Mouse (Mus musculus) midbrain, postnatal 0 days (tissue): ENCODE measurements around the gene Trem3. TPM values are rescaled to one million over a fixed set of nuclear protein-coding genes. Genes with fewer than 3 reads are reported as not detected.

Experiments used
- ATAC-seq: fragments of 200-750 bp; cut with Nextera tagmentation; 2 replicates; pipeline ENCODE4 v1.8.0; 2017; ENCODE audit warnings: moderate number of reproducible peaks, mild to moderate bottlenecking, moderate TSS enrichment, moderate library complexity; ENCODE audit not compliant: low FRiP score
- DNase-seq: peaks from one replicate; pipeline ENCODE4 v3.0.0-alpha.2; 2015; ENCODE audit warnings: low spot score
- H3K27ac ChIP-seq: fragments of 300-500 bp; sonication (generic); 2 replicates; pipeline ENCODE4 v1.5.1; 2014; ENCODE audit warnings: low read depth, mild to moderate bottlenecking, low read length, mixed read lengths
- H3K27me3 ChIP-seq: fragments of 300-500 bp; sonication (generic); 2 replicates; pipeline ENCODE4 v1.6.1; 2014; ENCODE audit warnings: low read length, control low read depth, mixed read lengths; ENCODE audit not compliant: insufficient read depth
- H3K36me3 ChIP-seq: fragments of 300-500 bp; sonication (generic); 2 replicates; pipeline ENCODE4 v1.6.1; 2014; ENCODE audit warnings: low read length, control low read depth, mixed read lengths; ENCODE audit not compliant: insufficient read depth
- H3K4me1 ChIP-seq: fragments of 300-500 bp; sonication (generic); 2 replicates; pipeline ENCODE4 v1.6.1; 2014; ENCODE audit warnings: mild to moderate bottlenecking, control low read depth, antibody characterized with exemption, low read length, mixed read lengths; ENCODE audit not compliant: insufficient read depth
- H3K4me2 ChIP-seq: fragments of 300-500 bp; sonication (generic); 2 replicates; pipeline ENCODE4 v1.6.1; 2014; ENCODE audit warnings: low read depth, mild to moderate bottlenecking, low read length, mixed read lengths; ENCODE audit not compliant: poor library complexity, severe bottlenecking
- H3K4me3 ChIP-seq: fragments of 300-500 bp; sonication (generic); 2 replicates; pipeline ENCODE4 v1.5.1; 2014; ENCODE audit warnings: low read depth, mild to moderate bottlenecking, low read length, moderate library complexity
- H3K9ac ChIP-seq: fragments of 300-500 bp; sonication (generic); replicated peaks from 2 replicates; pipeline ENCODE4 v1.6.1; 2014; ENCODE audit warnings: mild to moderate bottlenecking, low read length, moderate library complexity, mixed read lengths; ENCODE audit not compliant: poor library complexity, severe bottlenecking
- H3K9me3 ChIP-seq: fragments of 300-500 bp; sonication (generic); 2 replicates; pipeline ENCODE4 v1.6.1; 2016; ENCODE audit warnings: low read length, control low read depth
- CTCF ChIP-seq: IDR thresholded peaks from 2 replicates; pipeline ENCODE4 v1.5.1; 2016; ENCODE audit warnings: antibody characterized with exemption, mild to moderate bottlenecking
- WGBS: fragments of 180-500 bp; shearing (Covaris S2); extraction: QIAGEN DNeasy Blood & Tissue Kit; methylation state at CpG from one replicate; pipeline ENCODE4 v1.1.7; 2014; 5-methylcytosine and 5-hydroxymethylcytosine counted together
- polyA plus RNA-seq: library from polyadenylated mRNA; unstranded; fragments of >200 nt; fragmentation: Nextera tagmentation; extraction: Ambion mirVana; gene quantifications from 2 replicates; pipeline ENCODE4 v1.2.1, GENCODE M21; 2015
- total RNA-seq: library from RNA; depleted of rRNA; stranded (reverse); fragments of >200 nt; gene quantifications from 2 replicates; pipeline ENCODE4 v1.2.3, GENCODE M21; 2014; rRNA removed

Gene Trem3
- total RNA-seq: not detected in 2 replicates
- polyA plus RNA-seq: not detected in 2 replicates

DNA sequence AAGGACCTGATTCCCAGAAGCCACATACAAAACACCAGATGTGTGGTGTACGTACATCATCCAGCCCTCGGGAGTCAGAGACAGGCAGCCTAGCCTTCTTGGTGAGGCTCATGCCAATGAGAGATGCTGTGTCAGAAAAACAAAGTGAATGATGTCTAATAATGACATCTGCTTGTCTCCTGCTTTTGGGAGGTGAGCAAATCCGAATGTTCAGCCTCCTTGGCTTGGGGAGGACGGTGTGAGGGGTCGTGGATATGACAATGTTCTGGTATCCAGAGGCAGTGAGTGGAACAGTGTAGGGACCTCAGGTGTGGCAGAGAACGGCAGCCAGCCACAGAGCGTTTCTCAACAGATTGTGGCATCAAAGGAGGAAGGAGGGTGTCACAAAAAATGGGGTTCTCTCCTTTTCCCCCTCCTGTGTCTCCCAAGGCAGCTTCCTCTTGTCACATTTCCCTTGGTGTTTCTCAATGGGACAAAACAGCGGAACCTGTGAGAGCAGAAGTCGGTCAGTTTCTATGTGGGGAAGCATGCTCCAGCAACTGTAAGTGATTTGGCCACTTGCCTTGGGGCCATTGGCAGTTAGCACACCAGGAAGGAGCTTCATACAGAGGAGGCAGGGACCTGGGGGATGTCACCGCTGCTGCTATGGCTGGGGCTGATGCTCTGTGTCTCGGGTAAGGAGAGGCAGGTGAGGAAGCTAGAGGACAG is at the start of gene Trem3:
Gene Trem3 (plus strand): TSS at position 557 of the 708 bp plus-strand sequence.
- no peak within 1 kb of the TSS for H3K27ac ChIP-seq
- WGBS: 83% methylated on average over 11 of the region's 11 CpGs
- H3K4me1 ChIP-seq: no peaks in the 10 kb centered on the region
- no peaks in the 10 kb centered on the region for H3K36me3 ChIP-seq
- ATAC-seq (no peak), DNase-seq (peak; percentile 3)
- H3K9ac ChIP-seq: no peak within 1 kb of the TSS
- no peaks in the 10 kb centered on the region for H3K27me3 ChIP-seq
- no peak for TF ChIP-seq CTCF
- H3K4me2 ChIP-seq: no peak within 1 kb of the TSS
- peaks cover 3% of the 10 kb centered on the region; the same call in 1 of the 2 replicates for H3K9me3 ChIP-seq
- H3K4me3 ChIP-seq: no peak within 1 kb of the TSS

DNA sequence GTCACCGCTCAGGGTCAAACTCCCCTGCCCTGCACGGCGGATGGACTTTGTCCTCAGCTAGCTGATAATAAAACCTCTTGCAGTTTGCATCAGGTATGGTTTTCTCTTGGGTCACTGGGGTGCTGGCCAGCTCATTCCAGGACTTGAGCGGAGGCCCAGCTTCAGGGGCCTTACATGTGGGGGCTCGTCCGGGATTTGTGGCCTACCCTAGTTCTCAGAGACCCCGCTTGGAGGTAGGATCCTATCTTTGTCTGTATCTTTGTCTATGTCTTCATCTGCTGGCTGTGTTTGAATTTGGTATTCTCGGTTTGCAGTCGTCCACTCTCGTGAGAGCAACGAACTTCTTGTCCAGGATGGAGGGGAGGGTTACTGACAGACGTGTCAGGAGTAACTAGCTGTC is 44.5 kb upstream of the Trem3 start:
- WGBS: 97% methylated on average over 12 of the region's 12 CpGs
- H3K9me3 ChIP-seq: no peaks in the 10 kb centered on the region
- TF ChIP-seq CTCF: no peak
- no peak for ATAC-seq
- no peak for DNase-seq
- H3K4me1 ChIP-seq: no peaks in the 10 kb centered on the region
- H3K4me2 ChIP-seq: no peak overlapping the region
- H3K36me3 ChIP-seq: no peaks in the 10 kb centered on the region
- H3K27ac ChIP-seq: no peak overlapping the region
- H3K9ac ChIP-seq: no peak overlapping the region
- no peaks in the 10 kb centered on the region for H3K27me3 ChIP-seq
- no peak overlapping the region for H3K4me3 ChIP-seq

DNA sequence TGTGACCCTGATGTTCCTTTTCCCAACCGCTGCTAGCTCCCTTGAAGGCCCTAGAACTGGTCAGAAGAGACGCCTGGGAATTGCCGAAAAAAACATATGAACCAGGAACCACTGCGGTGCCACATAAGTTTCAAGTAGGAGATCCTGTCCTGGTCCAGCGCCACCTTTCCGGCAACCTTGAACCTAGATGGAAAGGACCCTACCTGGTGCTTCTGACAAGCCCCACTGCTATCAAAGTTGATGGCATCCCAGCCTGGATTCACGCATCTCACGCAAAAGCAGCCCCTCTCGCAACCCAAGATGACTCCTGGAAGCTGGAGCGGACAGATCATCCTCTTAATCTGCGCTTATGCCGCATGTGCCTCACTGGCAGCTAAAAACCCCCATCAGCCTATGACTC is 35.0 kb upstream of the Trem3 start:
- ATAC-seq (no peak), DNase-seq (no peak)
- Histone ChIP-seq H3K4me1 (no peaks in the 10 kb centered on the region), H3K27me3 (no peaks in the 10 kb centered on the region), H3K4me3 (no peak overlapping the region), H3K4me2 (no peak overlapping the region), H3K27ac (no peak overlapping the region), H3K9ac (no peak overlapping the region), H3K9me3 (no peaks in the 10 kb centered on the region), H3K36me3 (no peaks in the 10 kb centered on the region)
- TF ChIP-seq CTCF: no peak
- WGBS: 92% methylated on average over 12 of the region's 12 CpGs

DNA sequence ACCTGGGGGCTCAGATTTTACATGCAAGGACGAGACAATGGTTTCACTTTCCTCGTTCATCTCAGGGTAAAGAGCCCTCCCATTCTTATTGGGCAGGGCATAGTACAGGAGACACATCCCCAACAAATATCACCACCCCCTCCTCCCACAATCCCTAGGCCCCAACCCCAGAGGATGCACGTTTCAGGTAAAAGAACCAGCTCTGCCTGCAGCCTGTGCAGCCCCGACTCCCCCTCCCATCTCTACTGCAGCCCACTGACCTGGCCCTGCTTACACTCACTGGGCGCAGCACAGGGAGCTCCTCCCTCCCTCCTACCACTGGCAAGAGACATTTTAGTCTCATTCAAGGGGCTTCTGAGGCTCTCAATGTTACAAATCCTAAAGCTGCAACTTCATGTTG is 34.1 kb upstream of the Trem3 start:
- H3K4me2 ChIP-seq: no peak overlapping the region
- DNase-seq (no peak), ATAC-seq (no peak)
- no peaks in the 10 kb centered on the region for H3K4me1 ChIP-seq
- no peak overlapping the region for H3K9ac ChIP-seq
- H3K4me3 ChIP-seq: no peak overlapping the region
- no peaks in the 10 kb centered on the region for H3K27me3 ChIP-seq
- TF ChIP-seq CTCF: no peak
- H3K27ac ChIP-seq: no peak overlapping the region
- WGBS: 66% methylated on average over 5 of the region's 5 CpGs
- H3K36me3 ChIP-seq: no peaks in the 10 kb centered on the region
- no peaks in the 10 kb centered on the region for H3K9me3 ChIP-seq

DNA sequence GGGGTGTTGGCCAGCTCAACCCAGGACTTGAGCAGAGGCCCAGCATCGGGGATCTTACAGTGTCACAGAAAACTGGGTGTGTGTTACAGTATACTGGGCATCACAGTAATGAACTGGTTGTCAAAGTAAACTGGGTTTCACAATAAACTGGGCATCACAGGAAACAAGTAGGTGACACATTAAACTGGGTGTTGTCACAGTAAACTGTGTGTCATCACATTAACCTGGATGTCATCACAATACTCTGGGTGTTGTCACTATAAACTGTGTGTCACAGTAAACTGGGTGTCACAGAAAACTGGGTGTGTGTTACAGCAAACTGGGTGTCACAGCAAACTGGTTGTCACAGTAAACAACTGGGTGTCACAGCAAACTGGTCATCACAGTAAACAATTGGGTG is 32.1 kb upstream of the Trem3 start:
- ATAC-seq (no peak), DNase-seq (no peak)
- H3K9me3 ChIP-seq: no peaks in the 10 kb centered on the region
- no peaks in the 10 kb centered on the region for H3K36me3 ChIP-seq
- H3K27me3 ChIP-seq: no peaks in the 10 kb centered on the region
- H3K4me1 ChIP-seq: no peaks in the 10 kb centered on the region
- 92% methylated on average over 1 of the region's 1 CpGs for WGBS
- TF ChIP-seq CTCF: no peak
- H3K4me2 ChIP-seq: no peak overlapping the region
- H3K4me3 ChIP-seq: no peak overlapping the region
- H3K27ac ChIP-seq: no peak overlapping the region
- H3K9ac ChIP-seq: no peak overlapping the region

DNA sequence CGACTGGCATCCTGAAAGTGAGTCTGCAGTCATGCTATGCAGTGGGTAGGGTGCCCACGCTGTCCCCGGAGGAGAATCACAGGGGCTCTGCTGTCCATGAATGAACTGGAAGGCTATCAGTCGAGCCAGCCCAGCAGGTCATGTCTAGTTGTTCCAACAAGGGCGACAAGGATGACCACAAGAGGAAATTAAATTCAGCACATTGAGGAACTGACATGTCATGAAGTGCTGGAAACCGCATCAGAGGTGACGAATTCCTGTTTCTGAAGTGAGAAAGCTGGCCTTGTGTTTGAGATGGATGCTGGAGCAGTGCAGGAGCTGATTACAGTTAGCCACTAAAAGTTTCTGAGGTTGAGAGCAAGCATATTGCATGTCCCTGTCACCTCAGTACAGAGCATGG is 16.9 kb upstream of the Trem3 start:
- no peaks in the 10 kb centered on the region for H3K27me3 ChIP-seq
- no peak overlapping the region for H3K9ac ChIP-seq
- no peak overlapping the region for H3K4me3 ChIP-seq
- no peak for TF ChIP-seq CTCF
- H3K36me3 ChIP-seq: no peaks in the 10 kb centered on the region
- H3K4me1 ChIP-seq: no peaks in the 10 kb centered on the region
- DNase-seq: no peak
- no peaks in the 10 kb centered on the region for H3K9me3 ChIP-seq
- no peak overlapping the region for H3K27ac ChIP-seq
- WGBS: 87% methylated on average over 7 of the region's 7 CpGs
- H3K4me2 ChIP-seq: no peak overlapping the region
- no peak for ATAC-seq
